Mouse (Mus musculus) gastrocnemius, postnatal 14 days (tissue): Measurements from ENCODE around the gene Slc22a23. TPM values are rescaled to one million over a fixed set of nuclear protein-coding genes. Genes with fewer than 3 reads are reported as not detected.
A peak's percentile ranks its signal among the peaks of the same experiment; 100 is the strongest.

Experiments used
- DNase-seq: peaks from one replicate; pipeline ENCODE4 v3.0.0; 2021; ENCODE audit warnings: mixed read lengths
- intact Hi-C: fragments of 180-260 bp; cut with DNase I; formaldehyde crosslinking; loops from one replicate; pipeline ENCODE4 v1.15.1; 2025; ENCODE audit warnings: low total_unique reads
- total RNA-seq, 2 experiments: library from RNA; stranded (reverse); gene quantifications; 2 replicates each; pipeline ENCODE4 v1.2.3; 2021

Gene Slc22a23
- total RNA-seq, 2 experiments from 2014 or later, result 7.8 to 9.9 TPM

- intact Hi-C loops, result loop anchor here (2.0 kb wide), 1 partner anchor 110 kb away; no protein-coding TSS in a partner anchor
These were observed 190.6 kb downstream of the Slc22a23 start for GRCm38 (mm10) chr13:34154217-34154930.

GRCm38 (mm10) chr13:34153254-34154011 is 191.5 kb downstream of the Slc22a23 start:
- intact Hi-C loops, result loop anchor here (2.0 kb wide), 1 partner anchor 109 kb away; no protein-coding TSS in a partner anchor
- DNase-seq, result peak; percentile 52

More at GRCm38 (mm10) chr13:34154217-34154930, 190.6 kb downstream of the Slc22a23 start:
- peak; percentile 64 for DNase-seq

GRCm38 (mm10) chr13:34152695-34153094 is 192.3 kb downstream of the Slc22a23 start:
- DNase-seq, result no peak
- intact Hi-C loops, result no loop called here

- no peak for DNase-seq
- intact Hi-C loops, result no loop called here
These were observed 193.6 kb downstream of the Slc22a23 start for GRCm38 (mm10) chr13:34151425-34151824.

GRCm38 (mm10) chr13:34150271-34151027 is 194.5 kb downstream of the Slc22a23 start:
- intact Hi-C loops, result no loop called here
- no peak for DNase-seq

GRCm38 (mm10) chr13:34149463-34150176 is 195.4 kb downstream of the Slc22a23 start:
- no peak for DNase-seq
- intact Hi-C loops, result no loop called here

GRCm38 (mm10) chr13:34148767-34149392 is 196.1 kb downstream of the Slc22a23 start:
- peak; percentile 68 for DNase-seq
- intact Hi-C loops, result no loop called here

GRCm38 (mm10) chr13:34148181-34148580 is 196.8 kb downstream of the Slc22a23 start:
- DNase-seq, result no peak

GRCm38 (mm10) chr13:34146916-34147315 is 198.1 kb downstream of the Slc22a23 start:
- intact Hi-C loops, result no loop called here

More at GRCm38 (mm10) chr13:34148181-34148580, 196.8 kb downstream of the Slc22a23 start:
- intact Hi-C loops, result no loop called here

GRCm38 (mm10) chr13:34143389-34143788 is 201.6 kb downstream of the Slc22a23 start:
- intact Hi-C loops, result no loop called here
- DNase-seq, result no peak

More at GRCm38 (mm10) chr13:34146916-34147315, 198.1 kb downstream of the Slc22a23 start:
- no peak for DNase-seq

- DNase-seq, result peak; percentile 43
- intact Hi-C loops, result no loop called here
These were observed 208.4 kb downstream of the Slc22a23 start for GRCm38 (mm10) chr13:34136605-34137004.

- intact Hi-C loops, result no loop called here
- no peak for DNase-seq
These were observed 210.7 kb downstream of the Slc22a23 start for GRCm38 (mm10) chr13:34134276-34134675.

GRCm38 (mm10) chr13:34133326-34134071 is 211.5 kb downstream of the Slc22a23 start:
- no peak for DNase-seq
- intact Hi-C loops, result no loop called here

GRCm38 (mm10) chr13:34132875-34133274 is 212.1 kb downstream of the Slc22a23 start:
- no peak for DNase-seq
- intact Hi-C loops, result no loop called here

GRCm38 (mm10) chr13:34132299-34132698 is 212.7 kb downstream of the Slc22a23 start:
- intact Hi-C loops, result no loop called here
- DNase-seq, result no peak

GRCm38 (mm10) chr13:34131708-34132060 is 213.3 kb downstream of the Slc22a23 start:
- intact Hi-C loops, result no loop called here
- peak; percentile 31 for DNase-seq

- DNase-seq, result peak; percentile 47
- intact Hi-C loops, result no loop called here
These were observed 213.8 kb downstream of the Slc22a23 start for GRCm38 (mm10) chr13:34131011-34131707.
